Mouse (Mus musculus): ENCODE data around the gene Ptprs.

- TF ChIP-seq CTCF (IDR thresholded peaks at IDR 0.05; ENCODE audit: low read depth) (no peak), EP300 (optimal IDR thresholded peaks at IDR 0.05) (no peak)
Measured at GRCm38 (mm10) chr17:56512310-56512709, 36.0 kb upstream of the Ptprs start, which contains the start of gene Znrf4.
